Mouse (Mus musculus) left cerebral cortex, adult 18-20 months (tissue): Measurements from ENCODE around the gene I830077J02Rik. TPM values are rescaled to one million over a fixed set of nuclear protein-coding genes. Genes with fewer than 3 reads are reported as not detected.

ENCODE experiments used
- DNase-seq, 2 experiments: peaks; one replicate each; pipeline ENCODE4 v3.0.0; 2021 to 2022; ENCODE audit warnings: low spot score in 2 of 2, mixed read lengths in 1 of 2
- long read RNA-seq, 2 experiments: library from polyadenylated mRNA; stranded (forward); transcript quantifications; one replicate each; pipeline ENCODE4 v2.0.0; 2021
- total RNA-seq, 2 experiments: library from RNA; stranded (reverse); gene quantifications; 2 replicates each; pipeline ENCODE4 v1.2.3; 2021

I830077J02Rik gene
- 1 to 10 TPM; 1.6 to 1.8 TPM for total RNA-seq
- long read RNA-seq, experiment 1 = 0 reads
- long read RNA-seq, experiment 2 = 0 reads

- no peak for DNase-seq
These were observed at the start of gene I830077J02Rik for GRCm38 (mm10) chr3:105932240-105933071. TSS of gene I830077J02Rik (minus strand) at chr3:105932664.

- DNase-seq = no peak
These were observed 41.7 kb upstream of the I830077J02Rik start for GRCm38 (mm10) chr3:105974174-105974573.

- no peak for DNase-seq
These were observed 40.9 kb upstream of the I830077J02Rik start, which contains the start of gene Ovgp1 for GRCm38 (mm10) chr3:105973411-105973810. TSS of gene Ovgp1 (plus strand) at chr3:105973711.

- DNase-seq = no peak
These were observed 39.5 kb upstream of the I830077J02Rik start for GRCm38 (mm10) chr3:105971831-105972446.

GRCm38 (mm10) chr3:105960700-105961099 lies 28.2 kb upstream of the I830077J02Rik start:
- no peak for DNase-seq

GRCm38 (mm10) chr3:105959999-105960398 lies 27.5 kb upstream of the I830077J02Rik start, which contains the start of gene Atp5f1:
TSS of gene Atp5f1 (minus strand) at chr3:105960099.
- no peak for DNase-seq

- DNase-seq = no peak
These were observed 27.1 kb upstream of the I830077J02Rik start for GRCm38 (mm10) chr3:105959585-105959984.

- peak; percentile 95 for DNase-seq
These were observed 26.6 kb upstream of the I830077J02Rik start, which contains the start of gene Wdr77 for GRCm38 (mm10) chr3:105958974-105959580. TSS of gene Wdr77 (plus strand) at chr3:105959369.

GRCm38 (mm10) chr3:105958204-105958603 lies 25.7 kb upstream of the I830077J02Rik start:
- DNase-seq = no peak

- DNase-seq = no peak
These were observed 24.8 kb upstream of the I830077J02Rik start for GRCm38 (mm10) chr3:105957235-105957634.

- no peak for DNase-seq
These were observed 18.9 kb upstream of the I830077J02Rik start for GRCm38 (mm10) chr3:105951348-105951747.

- DNase-seq = no peak
These were observed 3.6 kb upstream of the I830077J02Rik start for GRCm38 (mm10) chr3:105936111-105936510.

- DNase-seq = no peak
These were observed 2.6 kb upstream of the I830077J02Rik start for GRCm38 (mm10) chr3:105935033-105935432.

- peak; percentile 11 to 17 for DNase-seq
These were observed 1.5 kb upstream of the I830077J02Rik start for GRCm38 (mm10) chr3:105933926-105934325.

GRCm38 (mm10) chr3:105931095-105931494 lies 1.4 kb downstream of the I830077J02Rik start:
- no peak for DNase-seq

- no peak for DNase-seq
These were observed 2.6 kb downstream of the I830077J02Rik start for GRCm38 (mm10) chr3:105929821-105930220.

- DNase-seq = no peak
These were observed 3.7 kb downstream of the I830077J02Rik start for GRCm38 (mm10) chr3:105928781-105929180.

- no peak for DNase-seq
These were observed 4.3 kb downstream of the I830077J02Rik start for GRCm38 (mm10) chr3:105928195-105928569.

- DNase-seq = no peak
These were observed 4.8 kb downstream of the I830077J02Rik start for GRCm38 (mm10) chr3:105927561-105928194.

GRCm38 (mm10) chr3:105924616-105925015 lies 7.8 kb downstream of the I830077J02Rik start:
- DNase-seq = no peak

- DNase-seq = no peak
These were observed 10.5 kb downstream of the I830077J02Rik start for GRCm38 (mm10) chr3:105921959-105922358.
